Mouse (Mus musculus) layer of hippocampus, postnatal 25 days (tissue): ENCODE measurements at regions not wholly inside any gene's neighbourhood (a gene's known extent, or its start where the extent isn't known, plus 50 kb on each side); places are given as distances from the start of the nearest gene placed in this dataset.

Experiments used
- DNase-seq, 2 experiments: peaks; one replicate each; pipeline ENCODE4 v3.0.0; 2022; ENCODE audit warnings: mixed read lengths in 2 of 2, low spot score in 1 of 2; ENCODE audit errors: extremely low spot score in 1 of 2

DNA sequence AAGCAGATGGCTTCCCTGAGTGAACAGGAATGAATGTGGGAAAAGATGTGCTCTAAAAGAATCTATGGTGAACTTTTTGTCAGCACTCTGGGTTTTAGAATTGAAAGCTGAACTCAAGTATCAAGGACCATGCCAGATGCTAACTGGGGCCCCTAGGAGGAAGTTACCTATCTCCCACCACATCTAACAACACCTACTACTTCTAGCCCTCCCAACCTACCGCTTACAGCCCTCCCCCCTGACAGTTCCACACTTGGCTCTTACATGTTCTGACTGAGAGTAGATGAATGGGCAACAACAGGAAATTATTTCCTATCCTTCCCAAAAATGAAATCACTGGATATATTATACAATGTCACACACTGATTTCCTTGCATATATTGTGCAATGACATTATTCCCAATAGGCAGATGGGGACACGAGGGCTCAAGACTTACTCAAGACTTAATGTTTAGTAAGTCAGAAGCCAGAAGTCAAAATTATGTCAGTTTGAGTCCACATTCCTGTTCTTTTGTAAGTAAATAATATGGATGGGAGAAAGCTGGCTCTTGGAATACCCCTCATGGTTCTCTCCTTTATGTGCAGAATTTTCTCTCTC, 506.1 kb upstream of the A1bg start:
- DNase-seq = no peak

- DNase-seq = no peak
Observed at GRCm38 (mm10) chr15:61422989-61423388, 500.2 kb upstream of the A1bg start.

- DNase-seq = no peak
Observed at GRCm38 (mm10) chr15:61417506-61417905, 494.7 kb upstream of the A1bg start.

DNA sequence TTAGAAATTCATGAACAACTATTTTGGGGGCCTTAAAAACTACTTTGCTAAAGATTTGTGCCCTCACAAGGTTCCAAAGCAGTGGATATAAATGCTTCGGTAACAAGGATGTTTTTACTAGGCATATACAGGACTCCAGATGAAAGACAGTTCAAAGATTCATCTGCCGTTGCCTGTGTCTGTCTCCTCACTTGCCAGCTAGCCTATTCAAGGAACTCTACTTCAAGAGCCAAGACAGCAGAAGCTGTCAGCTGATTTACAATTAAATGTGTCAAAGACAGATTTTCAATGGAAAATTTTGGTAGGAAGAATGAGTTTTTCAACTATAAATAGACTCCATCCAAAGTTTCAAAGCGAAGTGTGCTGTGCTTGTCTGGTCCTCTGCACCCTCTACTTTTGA, 494.0 kb upstream of the A1bg start:
- DNase-seq = no peak

DNA sequence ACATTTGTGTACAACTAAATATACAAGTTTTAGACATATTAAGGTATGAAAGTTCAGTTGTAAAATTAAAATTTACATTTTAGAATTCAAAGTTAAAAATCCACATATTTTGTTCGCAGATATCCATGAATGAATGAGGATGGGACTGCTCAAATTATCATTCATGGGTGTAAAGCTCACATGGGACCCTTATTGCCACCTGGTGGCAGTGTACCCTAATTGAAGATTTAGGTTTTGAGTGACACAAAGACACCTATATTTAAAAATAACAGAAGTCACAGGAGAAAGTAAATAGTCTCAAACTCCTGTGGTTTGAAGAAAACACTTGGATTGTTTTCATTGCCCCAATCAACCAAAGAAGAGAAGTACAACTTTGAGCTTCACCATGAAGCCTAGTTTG, 492.8 kb upstream of the A1bg start:
- peak in 1 of 2 experiments; percentile 5 for DNase-seq

DNA sequence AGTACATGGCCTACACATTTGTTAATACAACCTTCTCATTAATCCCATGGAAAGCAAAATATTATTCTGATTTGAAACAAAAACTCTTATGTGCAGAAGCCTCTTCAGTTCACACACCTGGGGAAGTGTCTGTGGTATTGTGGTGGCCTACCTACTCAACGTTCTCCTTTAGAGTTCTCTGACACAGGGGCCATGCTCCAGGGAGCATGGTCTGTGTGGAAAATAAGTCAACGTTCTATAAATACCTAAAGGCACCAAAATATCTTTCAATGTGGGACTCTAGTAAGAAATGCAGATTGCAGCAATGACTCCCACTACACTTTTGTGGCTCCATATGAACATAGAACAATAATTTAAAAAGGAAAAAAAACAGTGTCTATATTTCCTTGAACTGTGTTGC, 489.0 kb upstream of the A1bg start:
- DNase-seq = no peak

DNA sequence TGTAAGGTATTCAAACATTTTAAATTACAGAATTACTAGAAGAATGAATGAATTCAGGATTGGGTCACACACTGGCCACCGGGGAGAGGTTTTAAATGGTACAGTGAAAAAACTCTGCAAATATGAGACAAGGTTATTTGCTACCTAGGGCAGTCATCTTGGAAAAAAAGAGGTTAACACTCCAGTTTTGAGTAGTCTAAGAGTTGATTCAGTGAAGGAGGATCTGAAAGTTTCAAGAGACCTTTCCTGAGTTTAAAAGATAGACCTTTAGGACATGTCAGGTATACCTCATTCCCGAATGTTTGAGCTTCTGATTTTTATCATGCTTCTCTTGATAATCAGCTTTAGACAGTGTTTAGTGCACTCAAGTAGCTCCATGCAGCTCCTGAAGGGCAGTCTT, 488.0 kb upstream of the A1bg start:
- no peak for DNase-seq

DNA sequence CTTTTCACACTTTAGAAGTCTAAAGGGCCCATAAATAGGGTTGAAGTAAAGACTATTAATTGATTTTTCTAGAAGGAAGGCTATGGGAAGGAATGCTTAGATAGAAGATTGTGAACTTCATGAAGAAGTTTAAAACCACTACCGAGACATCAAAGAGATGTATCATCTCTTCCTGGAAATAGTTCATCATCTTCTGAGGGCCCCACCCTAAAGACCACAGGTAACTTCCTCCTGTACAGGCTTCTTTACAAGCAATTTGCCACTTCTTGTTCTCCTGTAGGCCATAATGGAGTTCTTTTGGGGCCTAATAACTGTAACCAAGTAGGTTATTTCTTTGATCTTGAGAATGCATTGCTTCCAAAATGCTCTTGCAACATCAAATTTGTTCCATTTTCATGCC, 485.8 kb upstream of the A1bg start:
- DNase-seq = no peak

GRCm38 (mm10) chr15:61400720-61401119, 477.9 kb upstream of the A1bg start:
- DNase-seq = no peak

DNA sequence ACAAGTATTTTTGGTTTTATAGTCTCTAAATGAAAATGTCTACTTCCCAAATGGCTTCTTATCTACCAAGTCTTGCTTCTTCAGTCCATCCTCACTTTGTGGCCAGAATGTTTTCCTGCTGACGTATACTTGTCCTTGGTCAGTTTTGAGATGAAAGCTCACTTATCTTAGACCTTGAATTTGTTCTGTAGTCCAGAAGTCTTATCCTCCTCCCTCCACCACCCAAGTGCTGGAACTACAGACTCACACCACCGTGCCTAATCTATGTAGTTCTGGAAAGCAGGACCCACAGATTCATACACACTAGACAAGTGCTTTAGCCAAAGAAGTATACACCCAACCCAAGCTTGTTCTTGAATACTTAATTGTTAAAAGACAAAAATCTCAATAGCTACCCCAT, 477.2 kb upstream of the A1bg start:
- no peak for DNase-seq

- no peak for DNase-seq
Observed at GRCm38 (mm10) chr15:61398829-61399228, 476.0 kb upstream of the A1bg start.

- DNase-seq = no peak
Observed at GRCm38 (mm10) chr15:61397061-61397460, 474.2 kb upstream of the A1bg start.

DNA sequence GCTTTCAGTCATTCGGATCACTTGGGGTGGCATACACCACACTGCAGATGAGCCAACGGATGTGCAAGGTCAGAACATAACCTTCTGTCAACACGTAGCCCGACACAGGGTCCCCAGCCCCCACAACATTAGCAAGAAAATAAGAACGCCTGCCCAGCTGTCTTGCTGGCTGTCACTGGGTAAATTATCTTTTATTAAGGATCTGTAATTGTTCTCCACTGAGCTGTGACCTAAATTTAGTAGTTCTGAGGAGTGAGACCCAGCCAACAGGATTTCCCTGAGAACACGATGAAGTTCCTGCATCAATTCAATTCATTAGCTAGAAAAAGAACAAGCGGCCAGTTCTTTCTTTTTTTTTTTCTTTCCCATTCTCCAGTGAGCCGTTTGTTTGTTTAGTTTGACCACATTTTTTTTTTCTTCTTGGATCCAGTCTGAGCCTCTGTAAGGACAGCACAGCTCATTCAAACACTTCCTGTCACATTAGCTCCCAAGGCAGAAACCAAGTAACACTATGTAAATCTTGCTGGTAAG, 472.5 kb upstream of the A1bg start:
- DNase-seq = no peak

DNA sequence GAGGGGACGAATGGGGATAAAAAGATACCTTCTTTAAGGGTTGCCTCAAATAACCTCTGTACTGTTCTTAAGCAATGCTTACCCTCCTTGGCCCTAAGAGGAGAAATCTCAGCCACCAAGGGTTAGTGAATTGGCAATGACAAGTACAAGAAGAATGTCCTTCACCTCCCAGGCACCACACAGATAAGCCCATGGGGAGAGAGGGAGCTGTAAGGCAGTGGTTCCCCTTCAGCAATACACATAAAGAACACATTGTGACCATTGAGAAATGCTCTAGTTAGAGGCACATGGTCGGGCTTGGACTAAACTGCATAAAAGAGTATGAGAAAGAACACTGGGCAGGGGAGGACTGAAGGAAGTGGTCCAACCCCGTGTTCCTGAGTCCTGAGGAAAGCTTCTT, 457.9 kb upstream of the A1bg start:
- DNase-seq = no peak

GRCm38 (mm10) chr15:61366276-61366675, 443.5 kb upstream of the A1bg start:
- no peak for DNase-seq

DNA sequence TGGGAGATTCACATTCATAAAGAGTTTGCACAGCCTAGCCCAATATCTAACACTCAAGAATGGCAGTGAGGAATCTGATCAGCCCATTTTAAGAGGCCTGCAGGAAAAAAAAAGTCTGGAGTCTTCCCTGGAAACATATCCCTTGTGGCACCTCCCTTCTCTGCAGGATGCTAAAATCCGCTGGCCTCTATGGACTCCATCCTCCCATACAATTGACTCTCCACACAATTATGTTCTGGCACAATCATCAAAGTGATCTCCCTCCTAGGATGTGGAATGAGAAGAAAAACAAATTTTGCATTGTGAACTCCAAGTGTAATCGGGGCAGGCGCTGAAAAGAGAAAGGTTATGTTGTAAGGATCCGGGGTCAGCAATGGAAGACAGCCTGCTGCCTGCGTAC, 442.7 kb upstream of the A1bg start:
- no peak for DNase-seq

DNA sequence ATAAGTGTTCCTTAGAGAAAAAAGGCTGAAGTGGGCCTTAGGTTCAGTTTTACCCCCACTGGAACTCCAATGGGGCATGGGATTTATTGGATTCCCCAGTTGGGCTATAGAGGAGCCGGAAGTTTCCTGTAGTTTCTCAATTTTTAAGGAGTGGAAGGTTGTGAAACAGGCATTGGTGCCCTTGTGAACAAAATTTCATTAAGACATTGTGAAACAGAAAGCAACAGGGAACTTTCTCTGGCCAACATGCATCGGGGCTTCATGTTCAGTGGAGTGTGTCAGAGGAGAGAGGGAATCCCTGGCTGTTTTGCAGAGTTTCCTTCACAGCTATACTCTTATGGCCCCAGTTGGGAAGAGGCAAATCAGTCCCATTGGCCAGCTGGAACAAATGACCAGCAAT, 441.6 kb upstream of the A1bg start:
- DNase-seq = no peak

GRCm38 (mm10) chr15:61361254-61361653, 438.4 kb upstream of the A1bg start:
- no peak for DNase-seq

DNA sequence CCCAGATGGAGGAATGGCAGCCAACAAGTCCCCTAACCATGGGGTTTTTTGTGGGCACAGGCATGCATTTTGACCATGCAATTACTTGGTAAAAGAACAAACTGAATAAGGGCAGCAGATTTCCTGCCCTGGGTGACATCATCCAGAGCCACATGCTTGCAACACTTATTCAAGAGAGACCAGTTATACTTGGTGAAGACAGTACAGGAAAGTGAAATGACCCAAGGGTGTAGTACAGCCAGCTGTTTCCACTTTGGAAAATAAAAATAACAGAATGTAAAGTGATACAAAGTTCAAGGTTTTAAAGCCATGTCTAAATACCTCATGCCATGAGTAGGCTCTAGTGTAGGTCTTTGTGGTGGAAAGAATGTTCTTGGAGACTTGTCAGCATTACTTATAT, 432.5 kb upstream of the A1bg start:
- DNase-seq = no peak

DNA sequence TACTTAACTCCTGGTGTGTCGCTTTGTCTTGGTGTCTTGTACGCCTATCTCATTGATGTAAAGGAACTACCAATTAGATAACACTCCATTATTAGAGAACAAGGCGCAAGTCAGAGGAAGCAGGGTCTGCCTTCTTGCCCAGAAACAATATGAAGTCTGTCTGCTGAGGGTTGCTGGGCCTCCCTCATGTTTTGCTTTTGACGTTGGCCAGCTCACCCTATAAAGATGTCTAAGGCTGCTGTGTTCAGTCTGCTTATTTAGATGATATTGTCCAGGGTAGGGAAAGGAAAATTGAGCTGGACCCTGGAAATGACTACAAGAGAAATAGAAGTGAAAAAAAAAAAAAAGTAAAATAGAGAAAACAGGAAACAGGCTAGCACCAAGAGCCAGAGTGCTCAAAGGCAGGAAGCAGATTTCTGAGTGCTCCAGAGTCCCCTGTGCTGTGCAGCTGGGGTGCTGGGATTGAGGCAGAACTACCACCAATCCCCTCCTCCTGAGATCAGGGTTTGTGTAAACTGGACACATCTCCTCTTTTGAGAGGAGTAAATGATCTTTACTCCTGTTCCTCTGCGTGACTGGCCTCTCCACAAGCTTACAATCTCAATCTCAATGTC, 429.0 kb upstream of the A1bg start:
- DNase-seq = no peak

- no peak for DNase-seq
Observed at GRCm38 (mm10) chr15:61345101-61345500, 422.3 kb upstream of the A1bg start.

DNA sequence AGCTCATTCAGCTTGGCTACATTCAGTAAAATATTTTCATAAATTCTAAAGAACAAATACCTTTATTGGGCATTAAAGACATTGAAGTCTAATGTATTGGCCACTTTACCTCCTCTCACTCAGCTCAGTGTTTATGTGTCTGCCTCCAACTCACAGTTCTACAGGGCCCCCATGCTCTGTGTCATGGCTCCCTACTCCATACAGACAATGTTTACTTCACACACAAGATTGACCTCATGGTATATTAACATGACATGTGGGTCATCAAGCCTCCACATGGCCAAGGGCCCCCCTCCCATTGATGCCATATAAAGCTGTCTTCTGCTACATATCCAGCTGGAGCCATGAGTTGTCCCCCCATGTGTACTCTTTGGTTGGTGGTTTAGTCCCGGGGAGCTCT, 419.8 kb upstream of the A1bg start:
- DNase-seq = no peak

GRCm38 (mm10) chr15:61327925-61328324, 405.1 kb upstream of the A1bg start:
- no peak for DNase-seq
